Mouse (Mus musculus): ENCODE results near the gene Dvl3. TPM values are rescaled to one million over a fixed set of nuclear protein-coding genes. Genes with fewer than 3 reads are reported as not detected.

The Dvl3 gene
- polyA plus RNA-seq, 1 experiment from 2014 or later = 58.9 TPM

- Histone ChIP-seq H3K27me3 (ENCODE audit: control insufficient read depth, insufficient read depth, low read length) (no peaks in the 10 kb centered on the region), H3K4me3 (ENCODE audit: low read depth, low read length) (no peak overlapping the region), H3K9ac (ENCODE audit: low read depth, low read length) (no peak overlapping the region), H3K36me3 (ENCODE audit: control insufficient read depth, insufficient read depth, low read length) (peaks cover 17% of the 10 kb centered on the region), H3K27ac (ENCODE audit: low read depth, low read length) (no peak overlapping the region), H3K4me2 (replicated peaks; ENCODE audit: low read depth, low read length) (no peak overlapping the region), H3K4me1 (replicated peaks; ENCODE audit: control insufficient read depth, insufficient read depth, low read length) (no peaks in the 10 kb centered on the region), H3K9me3 (ENCODE audit: control insufficient read depth, low read length) (no peaks in the 10 kb centered on the region)
- ATAC-seq (ENCODE audit: low FRiP score) (no peak), DNase-seq (ENCODE audit: low spot score) (peak; percentile 49)
- 87% methylated on average over 3 of the region's 3 CpGs for WGBS
These were observed 7.4 kb upstream of the Dvl3 start for GRCm38 (mm10) chr16:20509349-20509748.

- no peak for ATAC-seq (ENCODE audit: low FRiP score)
- H3K27me3 ChIP-seq (ENCODE audit: control insufficient read depth, insufficient read depth, low read length) = no peaks in the 10 kb centered on the region
- no peak overlapping the region for H3K9ac ChIP-seq (ENCODE audit: low read depth, low read length)
- H3K9me3 ChIP-seq (ENCODE audit: control insufficient read depth, low read length) = no peaks in the 10 kb centered on the region
- 91% methylated on average over 7 of the region's 7 CpGs for WGBS
- peaks cover 8% of the 10 kb centered on the region for H3K36me3 ChIP-seq (ENCODE audit: control insufficient read depth, insufficient read depth, low read length)
- no peak for DNase-seq (ENCODE audit: low spot score)
- no peak overlapping the region for H3K4me3 ChIP-seq (ENCODE audit: low read depth, low read length)
- H3K4me2 ChIP-seq (replicated peaks; ENCODE audit: low read depth, low read length) = no peak overlapping the region
- no peaks in the 10 kb centered on the region; the same call in 1 of the 2 replicates for H3K4me1 ChIP-seq (replicated peaks; ENCODE audit: control insufficient read depth, insufficient read depth, low read length)
- H3K27ac ChIP-seq (ENCODE audit: low read depth, low read length) = no peak overlapping the region
These were observed 5.4 kb upstream of the Dvl3 start for GRCm38 (mm10) chr16:20511277-20511847.

GRCm38 (mm10) chr16:20516032-20516431 lies 750 bp upstream of the Dvl3 start:
- no peak for ATAC-seq (ENCODE audit: low FRiP score)
- peaks cover 3% of the 10 kb centered on the region for H3K4me1 ChIP-seq (replicated peaks; ENCODE audit: control insufficient read depth, insufficient read depth, low read length)
- H3K9me3 ChIP-seq (ENCODE audit: control insufficient read depth, low read length) = no peaks in the 10 kb centered on the region
- H3K36me3 ChIP-seq (ENCODE audit: control insufficient read depth, insufficient read depth, low read length) = no peaks in the 10 kb centered on the region
- peak overlapping the region; percentile 87; the same call in 1 of the 2 replicates for H3K4me3 ChIP-seq (ENCODE audit: low read depth, low read length)
- H3K4me2 ChIP-seq (replicated peaks; ENCODE audit: low read depth, low read length) = peak overlapping the region; percentile 80
- no peak for DNase-seq (ENCODE audit: low spot score)
- H3K9ac ChIP-seq (ENCODE audit: low read depth, low read length) = peak overlapping the region; percentile 95
- 0 out of 2 replicates have a peak overlapping the region, but pooled peaks have one; percentile 87 for H3K27ac ChIP-seq (ENCODE audit: low read depth, low read length)
- H3K27me3 ChIP-seq (ENCODE audit: control insufficient read depth, insufficient read depth, low read length) = no peaks in the 10 kb centered on the region

GRCm38 (mm10) chr16:20517216-20517615 lies 434 bp downstream of the Dvl3 start:
- H3K4me2 ChIP-seq (replicated peaks; ENCODE audit: low read depth, low read length) = peak overlapping the region; percentile 80
- no peaks in the 10 kb centered on the region for H3K9me3 ChIP-seq (ENCODE audit: control insufficient read depth, low read length)
- H3K36me3 ChIP-seq (ENCODE audit: control insufficient read depth, insufficient read depth, low read length) = no peaks in the 10 kb centered on the region
- H3K27me3 ChIP-seq (ENCODE audit: control insufficient read depth, insufficient read depth, low read length) = no peaks in the 10 kb centered on the region
- H3K4me1 ChIP-seq (replicated peaks; ENCODE audit: control insufficient read depth, insufficient read depth, low read length) = peaks cover 3% of the 10 kb centered on the region
- H3K9ac ChIP-seq (ENCODE audit: low read depth, low read length) = peak overlapping the region; percentile 95
- peak overlapping the region; percentile 87 for H3K27ac ChIP-seq (ENCODE audit: low read depth, low read length)
- peak overlapping the region; percentile 87 for H3K4me3 ChIP-seq (ENCODE audit: low read depth, low read length)
- DNase-seq (ENCODE audit: low spot score) (no peak), ATAC-seq (ENCODE audit: low FRiP score) (peak; percentile 58)
- WGBS = 0% methylated on average over 23 of the region's 26 CpGs

GRCm38 (mm10) chr16:20517701-20518374 lies 1.1 kb downstream of the Dvl3 start:
- Histone ChIP-seq H3K4me1 (replicated peaks; ENCODE audit: control insufficient read depth, insufficient read depth, low read length) (peaks cover 3% of the 10 kb centered on the region), H3K4me2 (replicated peaks; ENCODE audit: low read depth, low read length) (peak overlapping the region; percentile 80), H3K27ac (ENCODE audit: low read depth, low read length) (peak overlapping the region; percentile 87), H3K9ac (ENCODE audit: low read depth, low read length) (peak overlapping the region; percentile 95), H3K36me3 (ENCODE audit: control insufficient read depth, insufficient read depth, low read length) (no peaks in the 10 kb centered on the region), H3K9me3 (ENCODE audit: control insufficient read depth, low read length) (no peaks in the 10 kb centered on the region), H3K27me3 (ENCODE audit: control insufficient read depth, insufficient read depth, low read length) (no peaks in the 10 kb centered on the region), H3K4me3 (ENCODE audit: low read depth, low read length) (peak overlapping the region; percentile 87)
- ATAC-seq (ENCODE audit: low FRiP score) = peak; percentile 80
- DNase-seq (ENCODE audit: low spot score) = peak; percentile 79
- 1% methylated on average over 6 of the region's 6 CpGs for WGBS

- Histone ChIP-seq H3K27ac (ENCODE audit: low read depth, low read length) (no peak overlapping the region), H3K9ac (ENCODE audit: low read depth, low read length) (no peak overlapping the region), H3K4me3 (ENCODE audit: low read depth, low read length) (no peak overlapping the region), H3K36me3 (ENCODE audit: control insufficient read depth, insufficient read depth, low read length) (peaks cover 29% of the 10 kb centered on the region), H3K4me1 (replicated peaks; ENCODE audit: control insufficient read depth, insufficient read depth, low read length) (peaks cover 3% of the 10 kb centered on the region; the same call in 1 of the 2 replicates), H3K4me2 (replicated peaks; ENCODE audit: low read depth, low read length) (no peak overlapping the region), H3K9me3 (ENCODE audit: control insufficient read depth, low read length) (no peaks in the 10 kb centered on the region), H3K27me3 (ENCODE audit: control insufficient read depth, insufficient read depth, low read length) (no peaks in the 10 kb centered on the region)
- WGBS = 87% methylated on average over 10 of the region's 10 CpGs
- no peak for DNase-seq (ENCODE audit: low spot score)
- ATAC-seq (ENCODE audit: low FRiP score) = no peak
These were observed 7.1 kb downstream of the Dvl3 start for GRCm38 (mm10) chr16:20523886-20524285.

GRCm38 (mm10) chr16:20528779-20529178 lies 12.0 kb downstream of the Dvl3 start:
- Histone ChIP-seq H3K9me3 (ENCODE audit: control insufficient read depth, low read length) (no peaks in the 10 kb centered on the region), H3K9ac (ENCODE audit: low read depth, low read length) (no peak overlapping the region), H3K4me2 (replicated peaks; ENCODE audit: low read depth, low read length) (no peak overlapping the region), H3K4me1 (replicated peaks; ENCODE audit: control insufficient read depth, insufficient read depth, low read length) (no peaks in the 10 kb centered on the region), H3K27ac (ENCODE audit: low read depth, low read length) (no peak overlapping the region), H3K4me3 (ENCODE audit: low read depth, low read length) (no peak overlapping the region), H3K27me3 (ENCODE audit: control insufficient read depth, insufficient read depth, low read length) (no peaks in the 10 kb centered on the region), H3K36me3 (ENCODE audit: control insufficient read depth, insufficient read depth, low read length) (peaks cover 30% of the 10 kb centered on the region)
- 93% methylated on average over 5 of the region's 5 CpGs for WGBS
- no peak for DNase-seq (ENCODE audit: low spot score)
- ATAC-seq (ENCODE audit: low FRiP score) = no peak

- Histone ChIP-seq H3K4me1 (replicated peaks; ENCODE audit: control insufficient read depth, insufficient read depth, low read length) (no peaks in the 10 kb centered on the region), H3K27ac (ENCODE audit: low read depth, low read length) (no peak overlapping the region), H3K4me3 (ENCODE audit: low read depth, low read length) (no peak overlapping the region), H3K36me3 (ENCODE audit: control insufficient read depth, insufficient read depth, low read length) (peaks cover 26% of the 10 kb centered on the region), H3K4me2 (replicated peaks; ENCODE audit: low read depth, low read length) (no peak overlapping the region), H3K9me3 (ENCODE audit: control insufficient read depth, low read length) (no peaks in the 10 kb centered on the region), H3K27me3 (ENCODE audit: control insufficient read depth, insufficient read depth, low read length) (no peaks in the 10 kb centered on the region), H3K9ac (ENCODE audit: low read depth, low read length) (no peak overlapping the region)
- DNase-seq (ENCODE audit: low spot score) (no peak), ATAC-seq (ENCODE audit: low FRiP score) (no peak)
- 97% methylated on average over 1 of the region's 1 CpGs for WGBS
These were observed 12.6 kb downstream of the Dvl3 start for GRCm38 (mm10) chr16:20529375-20529774.

- DNase-seq (ENCODE audit: low spot score) (no peak), ATAC-seq (ENCODE audit: low FRiP score) (no peak)
- Histone ChIP-seq H3K27ac (ENCODE audit: low read depth, low read length) (no peak overlapping the region), H3K27me3 (ENCODE audit: control insufficient read depth, insufficient read depth, low read length) (no peaks in the 10 kb centered on the region), H3K4me2 (replicated peaks; ENCODE audit: low read depth, low read length) (no peak overlapping the region), H3K9ac (ENCODE audit: low read depth, low read length) (no peak overlapping the region), H3K4me1 (replicated peaks; ENCODE audit: control insufficient read depth, insufficient read depth, low read length) (no peaks in the 10 kb centered on the region), H3K4me3 (ENCODE audit: low read depth, low read length) (no peak overlapping the region), H3K36me3 (ENCODE audit: control insufficient read depth, insufficient read depth, low read length) (peaks cover 17% of the 10 kb centered on the region), H3K9me3 (ENCODE audit: control insufficient read depth, low read length) (no peaks in the 10 kb centered on the region)
- 95% methylated on average over 19 of the region's 20 CpGs for WGBS
These were observed 14.2 kb downstream of the Dvl3 start for GRCm38 (mm10) chr16:20530941-20531340.

Measured in hindbrain, embryonic 11.5 days (tissue).